Comparison of ENCODE assay signal across 11 mouse cellular contexts in genomic region chr11:117106633-117107334, GRCm38 (mm10). TPM values are rescaled to one million over a fixed set of nuclear protein-coding genes. Genes with fewer than 3 reads are reported as not detected.
DNase-seq lines count a peak whose midpoint lies in the region; ATAC-seq and TF ChIP-seq lines count a peak whose summit lies in the region.
"Had no signal": no experiment of that assay in that cellular context is flagged by ENCODE, and none has a peak within 500 bp of the region (broad histone marks: within the 10 kb centered on the region; RNA-seq: fewer than 3 reads in every experiment).

No protein-coding gene starts in this region.

- no peak overlapping the region for H3K4me2 ChIP-seq in hindbrain, embryonic 16.5 days (ENCODE audit: low read length)

- DNase-seq in left cerebral cortex, adult 2 months (ENCODE audit: extremely low spot score in 1 of 2, low spot score in 2 of 2), result no peak
- no peak for DNase-seq in left cerebral cortex, postnatal 4 days
- peak; percentile 58 for DNase-seq in embryo, embryonic 9.5 days (ENCODE audit: extremely low spot score)
- DNase-seq: adrenal gland, postnatal 36 days; right cerebral cortex, postnatal 14 days had no signal

- H3K27me3 ChIP-seq in hindbrain, embryonic 16.5 days (replicated peaks; ENCODE audit: control insufficient read depth, insufficient read depth, low read length), result no peaks in the 10 kb centered on the region

- 24% methylated on average over 13 of the region's 13 CpGs for WGBS in hindbrain, embryonic 16.5 days
- 40% methylated on average over 13 of the region's 13 CpGs for WGBS in olfactory bulb, adult 2 months

- H3K9me3 ChIP-seq in hindbrain, embryonic 16.5 days (ENCODE audit: control insufficient read depth, low read length), result no peaks in the 10 kb centered on the region

- H3K9ac ChIP-seq in hindbrain, embryonic 16.5 days (ENCODE audit: low read depth, low read length), result no peak overlapping the region

- peak overlapping the region; percentile 24; the same call in 1 of the 2 replicates for H3K27ac ChIP-seq in left cerebral cortex, adult 2 months
- H3K27ac ChIP-seq in hindbrain, embryonic 16.5 days (ENCODE audit: low read depth, low read length), result peak overlapping the region; percentile 49; the same call in 1 of the 2 replicates
- peak overlapping the region; percentile 78 for H3K27ac ChIP-seq in olfactory bulb, adult 2 months (ENCODE audit: insufficient read depth, low read depth, low read length)

- intact Hi-C loops in left cerebral cortex, adult 2 months (cut with DNase I), result no loop called here
- intact Hi-C loops in left cerebral cortex, postnatal 4 days (cut with DNase I), result no loop called here

- TF ChIP-seq CTCF in left cerebral cortex, adult 2 months (IDR thresholded peaks at IDR 0.05), result no peak; the same call in 1 of the 2 replicates
- TF ChIP-seq CTCF in olfactory bulb, adult 2 months (IDR thresholded peaks at IDR 0.05; ENCODE audit: insufficient read depth, low read depth, low read length), result no peak

- H3K4me1 ChIP-seq in hindbrain, embryonic 16.5 days (ENCODE audit: control insufficient read depth, insufficient read depth, low read depth, low read length), result 0 out of 2 replicates have a peak, but pooled peaks cover 3% of the 10 kb centered on the region
- H3K4me1 ChIP-seq in olfactory bulb, adult 2 months (ENCODE audit: control insufficient read depth, insufficient read depth, low read length), result peaks cover 49% of the 10 kb centered on the region

- peak; percentile 65 for ATAC-seq in hindbrain, embryonic 16.5 days
- no peak for ATAC-seq in megakaryocyte, adult 5-6 weeks (ENCODE audit: poor library complexity, severe bottlenecking)
- no peak for ATAC-seq in megakaryocyte-erythroid progenitor cell, adult 5-6 weeks (replicated peaks; ENCODE audit: low FRiP score, low TSS enrichment, poor library complexity, severe bottlenecking)
- no peak for ATAC-seq in cerebellum, adult (ENCODE audit: insufficient number of reproducible peaks, low FRiP score, low TSS enrichment)
- ATAC-seq: inflammation-experienced regulatory T-cells, adult 6 months had no signal

- no peak for TF ChIP-seq POLR2A in olfactory bulb, adult 2 months (IDR thresholded peaks at IDR 0.05; ENCODE audit: insufficient read depth, low read depth, low read length)

- H3K36me3 ChIP-seq in hindbrain, embryonic 16.5 days (ENCODE audit: control insufficient read depth, insufficient read depth, low read length), result no peaks in the 10 kb centered on the region

- no peak overlapping the region for H3K4me3 ChIP-seq in left cerebral cortex, adult 2 months
- no peak overlapping the region for H3K4me3 ChIP-seq in hindbrain, embryonic 16.5 days (ENCODE audit: low read length)
- H3K4me3 ChIP-seq in olfactory bulb, adult 2 months (ENCODE audit: insufficient read depth, low read depth, low read length), result no peak overlapping the region

RNA-seq across cellular contexts. Expression of gene Sec14l1, which starts 8.2 kb away (rescaled TPM):
- 100 to 1,000 TPM; 198 to 229 TPM for total RNA-seq in left cerebral cortex, adult 2 months (2021)
- total RNA-seq in left cerebral cortex, postnatal 4 days (2021), result 100 to 1,000 TPM; 127 to 130 TPM
- polyA plus RNA-seq in hindbrain, embryonic 16.5 days (2015; fragmentation: Nextera tagmentation; extraction: Ambion mirVana), result 53.9 and 63.4 TPM in 2 replicates
- not detected in 2 replicates for polyA plus RNA-seq in olfactory bulb, adult 2 months (2012; ENCODE audit: insufficient read depth, insufficient read length, low replicate concordance, missing spikeins)
- 24.3 and 29.1 TPM in 2 replicates for total RNA-seq in megakaryocyte, adult 5-6 weeks (2015)
- total RNA-seq in megakaryocyte, adult 5-6 weeks (2017), result 32.3 and 41.7 TPM in 2 replicates
- total RNA-seq in megakaryocyte-erythroid progenitor cell, adult 5-6 weeks (2014; fragmentation: Nextera tagmentation), result 13.5 and 14.4 TPM in 2 replicates
- 6.7 and 10.6 TPM in 2 replicates for total RNA-seq in megakaryocyte-erythroid progenitor cell, adult 5-6 weeks (2017)

Comparison
In these comparisons a context has a peak if more than half of its experiments do, and no peak if none do; other contexts are left out.
1. H3K27ac ChIP-seq: peak in every context shown above with its lines; median percentile 78 in olfactory bulb, adult 2 months; 49 in hindbrain, embryonic 16.5 days; 24 in left cerebral cortex, adult 2 months.